8 mouse cellular contexts compared by ENCODE assay signal in genomic region chr8:106699588-106699987, GRCm38 (mm10). TPM values are rescaled to one million over a fixed set of nuclear protein-coding genes. Genes with fewer than 3 reads are reported as not detected.
A peak's percentile ranks its signal among the peaks of the same experiment; 100 is the strongest.
DNase-seq lines count a peak whose midpoint lies in the region; ATAC-seq and TF ChIP-seq lines count a peak whose summit lies in the region.

No protein-coding gene starts in this region.

- intact Hi-C loops in gastrocnemius, adult 2 months (cut with DNase I): loop anchor here (2.0 to 5.0 kb wide), 2 partner anchors 188 to 303 kb away; no protein-coding TSS in a partner anchor

- H3K4me1 ChIP-seq in testis, adult 2 months (ENCODE audit: control insufficient read depth, insufficient read depth, low read length): no peaks in the 10 kb centered on the region

- no peak overlapping the region for H3K4me3 ChIP-seq in gastrocnemius, adult 2 months
- H3K4me3 ChIP-seq in testis, adult 2 months (ENCODE audit: control insufficient read depth, low read depth, low read length): no peak overlapping the region

- TF ChIP-seq POLR2A in brain, embryonic 14.5 days (IDR thresholded peaks at IDR 0.05; ENCODE audit: borderline replicate concordance, extremely low read depth, insufficient read depth, insufficient read length, poor library complexity, severe bottlenecking): no peak
- no peak for TF ChIP-seq POLR2A in testis, adult 2 months (IDR thresholded peaks at IDR 0.05; ENCODE audit: control insufficient read depth, low read depth, low read length)

- no peaks in the 10 kb centered on the region for H3K36me3 ChIP-seq in testis, adult 2 months (ENCODE audit: control insufficient read depth, insufficient read depth, low read length)

- TF ChIP-seq CTCF in brain, embryonic 14.5 days (IDR thresholded peaks at IDR 0.05; ENCODE audit: borderline replicate concordance, extremely low read depth, insufficient read depth, insufficient read length): peak; percentile 66; the same call in 1 of the 2 replicates
- peak; percentile 95 for TF ChIP-seq CTCF in gastrocnemius, adult 2 months (IDR thresholded peaks at IDR 0.05)
- peak; percentile 32; the same call in 1 of the 2 replicates for TF ChIP-seq CTCF in testis, adult 2 months (IDR thresholded peaks at IDR 0.05; ENCODE audit: control insufficient read depth, insufficient read depth, insufficient replicate concordance, low read depth, low read length)

- H3K27ac ChIP-seq in gastrocnemius, adult 2 months: no peak overlapping the region
- no peak overlapping the region for H3K27ac ChIP-seq in testis, adult 2 months (ENCODE audit: control insufficient read depth, insufficient read depth, low read depth, low read length)

- no peaks in the 10 kb centered on the region for H3K27me3 ChIP-seq in testis, adult 2 months (ENCODE audit: control insufficient read depth, insufficient read depth, low read length)

- ATAC-seq in cerebellum, adult (ENCODE audit: insufficient number of reproducible peaks, low FRiP score, low TSS enrichment): no peak

- DNase-seq in cerebellum, adult 9-11 months: peak; percentile 12
- peak; percentile 64 to 68 for DNase-seq in B cell, adult 2 months
- DNase-seq in brain, embryonic 14.5 days (ENCODE audit: low read depth): peak; percentile 67
- peak; percentile 71 for DNase-seq in gastrocnemius, adult 2 months
- peak; percentile 21 to 69 for DNase-seq in layer of hippocampus, adult 8-10 months (ENCODE audit: low spot score in 2 of 2)
- DNase-seq in lung, postnatal 4 days: peak; percentile 64 to 83

RNA-seq across cellular contexts. Expression of gene Tango6, which starts 16.7 kb away (rescaled TPM):
- 3.8 and 5.2 TPM in 2 replicates for polyA plus RNA-seq in brain, embryonic 14.5 days (2012; rRNA removed)
- 10 to 100 TPM; 12.2 to 12.7 TPM for total RNA-seq in gastrocnemius, adult 2 months (2021)
- total RNA-seq in layer of hippocampus, adult 8-10 months (2022): 1 to 10 TPM; 6.4 to 7.3 (median 7.0) TPM
- polyA plus RNA-seq in testis, adult 2 months (2012; rRNA removed): 3.0 and 3.3 TPM in 2 replicates

Comparison
In these comparisons a context has a peak if more than half of its experiments do, and no peak if none do; other contexts are left out.
1. DNase-seq: peak in every context shown above with its lines; median percentile 74 in lung, postnatal 4 days; 71 in gastrocnemius, adult 2 months; 67 in brain, embryonic 14.5 days; 66 in B cell, adult 2 months; 45 in layer of hippocampus, adult 8-10 months; 12 in cerebellum, adult 9-11 months.
2. CTCF ChIP-seq: peak in every context shown above with its lines; median percentile 95 in gastrocnemius, adult 2 months; 66 in brain, embryonic 14.5 days; 32 in testis, adult 2 months.